Mouse (Mus musculus) adrenal gland, postnatal 4 days (tissue): ENCODE measurements at regions not wholly inside any gene's neighbourhood (a gene's known extent, or its start where the extent isn't known, plus 50 kb on each side); places are given as distances from the start of the nearest gene placed in this dataset.

ENCODE experiments used
- DNase-seq, 2 experiments: peaks; one replicate each; pipeline ENCODE4 v3.0.0; 2021 to 2022; ENCODE audit warnings: low spot score in 2 of 2, mixed read lengths in 2 of 2

GRCm38 (mm10) chr9:116511450-116511849 is 336.3 kb upstream of the Tgfbr2 start:
- no peak for DNase-seq

GRCm38 (mm10) chr9:116507756-116508155 is 332.6 kb upstream of the Tgfbr2 start:
- DNase-seq: no peak

GRCm38 (mm10) chr9:116502831-116503230 is 327.7 kb upstream of the Tgfbr2 start:
- DNase-seq: no peak

- no peak for DNase-seq
These were observed 325.8 kb upstream of the Tgfbr2 start for GRCm38 (mm10) chr9:116500951-116501350.

GRCm38 (mm10) chr9:116491227-116491626 is 316.1 kb upstream of the Tgfbr2 start:
- DNase-seq: no peak

GRCm38 (mm10) chr9:116489787-116490186 is 314.6 kb upstream of the Tgfbr2 start:
- no peak for DNase-seq

- no peak for DNase-seq
These were observed 314.1 kb upstream of the Tgfbr2 start for GRCm38 (mm10) chr9:116489273-116489672.

- no peak for DNase-seq
These were observed 302.1 kb upstream of the Tgfbr2 start for GRCm38 (mm10) chr9:116477309-116477708.

GRCm38 (mm10) chr9:116475206-116475955 is 300.2 kb upstream of the Tgfbr2 start:
- no peak for DNase-seq

- DNase-seq: no peak
These were observed 297.7 kb upstream of the Tgfbr2 start for GRCm38 (mm10) chr9:116472855-116473254.

- DNase-seq: no peak
These were observed 293.6 kb upstream of the Tgfbr2 start for GRCm38 (mm10) chr9:116468569-116469250.

GRCm38 (mm10) chr9:116466336-116466735 is 291.2 kb upstream of the Tgfbr2 start:
- no peak for DNase-seq

- DNase-seq: no peak
These were observed 289.5 kb upstream of the Tgfbr2 start for GRCm38 (mm10) chr9:116464626-116465025.

GRCm38 (mm10) chr9:116462232-116462631 is 287.1 kb upstream of the Tgfbr2 start:
- DNase-seq: no peak

- no peak for DNase-seq
These were observed 284.9 kb upstream of the Tgfbr2 start for GRCm38 (mm10) chr9:116460022-116460421.

GRCm38 (mm10) chr9:116452050-116452449 is 276.9 kb upstream of the Tgfbr2 start:
- no peak for DNase-seq

- DNase-seq: no peak
These were observed 275.7 kb upstream of the Tgfbr2 start for GRCm38 (mm10) chr9:116450829-116451228.

- DNase-seq: no peak
These were observed 272.6 kb upstream of the Tgfbr2 start for GRCm38 (mm10) chr9:116447734-116448133.

GRCm38 (mm10) chr9:116438580-116438979 is 263.4 kb upstream of the Tgfbr2 start:
- no peak for DNase-seq

GRCm38 (mm10) chr9:116434414-116434813 is 259.3 kb upstream of the Tgfbr2 start:
- DNase-seq: no peak

- no peak for DNase-seq
These were observed 253.9 kb upstream of the Tgfbr2 start for GRCm38 (mm10) chr9:116429061-116429460.

- DNase-seq: no peak
These were observed 253.3 kb upstream of the Tgfbr2 start for GRCm38 (mm10) chr9:116428475-116428874.

- DNase-seq: no peak
These were observed 252.1 kb upstream of the Tgfbr2 start for GRCm38 (mm10) chr9:116427278-116427677.
